Mouse (Mus musculus): Measurements from ENCODE around the gene Rdh16. TPM values are rescaled to one million over a fixed set of nuclear protein-coding genes. Genes with fewer than 3 reads are reported as not detected.
"Not testable (repeated sequence)": the region's sequence is repeated elsewhere in the genome, so short reads cannot be mapped to it uniquely, and the experiment has no call there.

Rdh16 gene
- polyA plus RNA-seq (2011; ENCODE audit: insufficient read length, low read depth, missing spikeins), result 0.18 TPM in 1 of 2 replicates, not detected in the other

DNA sequence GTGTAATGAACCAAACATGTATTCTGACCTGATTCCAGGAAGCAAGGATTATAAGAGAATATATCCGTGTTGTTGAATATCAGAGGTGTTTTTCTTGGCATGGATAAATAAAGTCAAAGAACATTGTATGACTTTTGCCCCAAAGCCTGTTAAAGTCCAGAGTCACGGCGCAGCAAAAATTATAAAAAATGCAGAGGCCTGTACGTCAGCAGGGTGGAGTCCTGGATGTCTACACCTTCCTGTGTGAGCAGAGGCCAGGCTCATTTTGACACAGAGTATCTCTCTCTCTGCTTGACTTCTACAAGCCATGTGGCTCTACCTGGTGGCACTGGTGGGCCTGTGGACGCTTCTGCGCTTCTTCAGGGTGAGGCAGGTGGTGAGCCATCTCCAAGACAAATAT, at the start of gene Rdh16:
Gene Rdh16, plus strand, starts transcription at position 262 of the 400 bp plus-strand sequence.
- H3K27ac ChIP-seq (ENCODE audit: insufficient read depth, low read length), result no peak within 1 kb of the TSS
- H3K4me1 ChIP-seq (ENCODE audit: control insufficient read depth, insufficient read depth, low read length), result no peaks in the 10 kb centered on the region
- TF ChIP-seq POLR2A (IDR thresholded peaks at IDR 0.05; ENCODE audit: low read depth, low read length) (no peak), CTCF (IDR thresholded peaks at IDR 0.05; ENCODE audit: borderline replicate concordance, insufficient read depth, low read length) (no peak)
- H3K4me3 ChIP-seq (ENCODE audit: insufficient read depth, low read length), result no peak within 1 kb of the TSS

DNA sequence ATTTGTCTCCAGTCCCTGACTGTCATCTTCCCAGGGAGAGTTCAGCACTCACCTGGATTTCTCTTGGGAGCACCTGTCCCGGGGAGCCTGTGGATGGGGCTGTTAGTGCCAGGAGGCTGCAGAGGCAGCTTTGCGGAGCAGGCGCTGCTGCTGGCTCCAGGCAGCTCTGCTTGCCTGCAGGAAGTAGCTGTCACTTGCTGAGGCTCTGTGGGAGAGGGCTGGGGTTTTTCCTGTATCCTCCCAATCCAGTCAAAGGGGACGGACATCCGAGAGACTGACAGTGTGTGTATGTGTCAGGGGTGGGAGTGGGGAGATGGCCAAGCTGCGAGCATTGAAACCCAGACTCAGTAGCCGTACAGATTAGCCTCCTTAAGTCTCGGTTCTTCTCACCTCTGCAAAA, 49.4 kb upstream of the Rdh16 start, which contains the start of gene Gpr182:
Gene Gpr182, minus strand, starts transcription at position 185 of the 400 bp plus-strand sequence.
- Histone ChIP-seq H3K27ac (ENCODE audit: insufficient read depth, low read length) (no peak within 1 kb of the TSS), H3K4me3 (ENCODE audit: insufficient read depth, low read length) (no peak within 1 kb of the TSS), H3K4me1 (ENCODE audit: control insufficient read depth, insufficient read depth, low read length) (no peaks in the 10 kb centered on the region)
- no peak for TF ChIP-seq POLR2A (IDR thresholded peaks at IDR 0.05; ENCODE audit: low read depth, low read length)
- TF ChIP-seq CTCF (IDR thresholded peaks at IDR 0.05; ENCODE audit: borderline replicate concordance, insufficient read depth, low read length), result no peak

DNA sequence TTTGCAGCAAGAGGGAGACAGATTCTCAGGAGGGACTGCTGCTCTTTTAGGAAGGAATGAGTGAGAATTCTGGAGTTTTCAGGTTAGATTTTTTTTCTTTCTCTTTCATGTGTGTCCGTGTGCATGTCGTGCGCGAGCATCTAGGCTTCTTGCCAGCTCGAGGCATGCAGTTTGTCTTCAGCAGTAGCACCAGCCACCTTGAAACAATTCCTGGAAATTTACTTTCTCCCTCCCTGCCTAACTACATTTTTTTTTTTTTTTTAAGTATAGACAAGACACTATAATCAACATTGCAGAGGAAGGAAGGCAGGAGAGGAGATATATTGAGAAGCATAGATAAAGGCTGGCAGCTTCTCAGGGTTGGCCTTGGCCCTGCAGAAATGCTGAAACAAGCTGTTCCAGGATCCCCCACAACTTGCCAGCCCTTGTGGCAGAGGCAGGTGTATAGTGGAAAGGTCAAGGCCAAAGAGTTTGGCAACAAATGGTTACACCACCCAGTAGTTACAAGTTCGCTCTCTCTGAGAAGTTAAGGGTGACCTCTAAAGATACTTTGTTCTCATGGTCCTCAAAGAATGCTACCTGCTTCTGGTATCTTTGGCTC, 46.3 kb upstream of the Rdh16 start:
- TF ChIP-seq CTCF (IDR thresholded peaks at IDR 0.05; ENCODE audit: borderline replicate concordance, insufficient read depth, low read length) (no peak), POLR2A (IDR thresholded peaks at IDR 0.05; ENCODE audit: low read depth, low read length) (no peak)

GRCm38 (mm10) chr10:127755246-127755645, 45.7 kb upstream of the Rdh16 start:
- TF ChIP-seq POLR2A (IDR thresholded peaks at IDR 0.05; ENCODE audit: low read depth, low read length) (no peak), CTCF (IDR thresholded peaks at IDR 0.05; ENCODE audit: borderline replicate concordance, insufficient read depth, low read length) (no peak)
- H3K4me1 ChIP-seq (ENCODE audit: control insufficient read depth, insufficient read depth, low read length), result no peaks in the 10 kb centered on the region
- H3K4me3 ChIP-seq (ENCODE audit: insufficient read depth, low read length), result no peak overlapping the region
- H3K27ac ChIP-seq (ENCODE audit: insufficient read depth, low read length), result no peak overlapping the region

More for the DNA sequence above, 46.3 kb upstream of the Rdh16 start:
- Histone ChIP-seq H3K4me1 (ENCODE audit: control insufficient read depth, insufficient read depth, low read length) (no peaks in the 10 kb centered on the region), H3K27ac (ENCODE audit: insufficient read depth, low read length) (no peak overlapping the region), H3K4me3 (ENCODE audit: insufficient read depth, low read length) (no peak overlapping the region)

DNA sequence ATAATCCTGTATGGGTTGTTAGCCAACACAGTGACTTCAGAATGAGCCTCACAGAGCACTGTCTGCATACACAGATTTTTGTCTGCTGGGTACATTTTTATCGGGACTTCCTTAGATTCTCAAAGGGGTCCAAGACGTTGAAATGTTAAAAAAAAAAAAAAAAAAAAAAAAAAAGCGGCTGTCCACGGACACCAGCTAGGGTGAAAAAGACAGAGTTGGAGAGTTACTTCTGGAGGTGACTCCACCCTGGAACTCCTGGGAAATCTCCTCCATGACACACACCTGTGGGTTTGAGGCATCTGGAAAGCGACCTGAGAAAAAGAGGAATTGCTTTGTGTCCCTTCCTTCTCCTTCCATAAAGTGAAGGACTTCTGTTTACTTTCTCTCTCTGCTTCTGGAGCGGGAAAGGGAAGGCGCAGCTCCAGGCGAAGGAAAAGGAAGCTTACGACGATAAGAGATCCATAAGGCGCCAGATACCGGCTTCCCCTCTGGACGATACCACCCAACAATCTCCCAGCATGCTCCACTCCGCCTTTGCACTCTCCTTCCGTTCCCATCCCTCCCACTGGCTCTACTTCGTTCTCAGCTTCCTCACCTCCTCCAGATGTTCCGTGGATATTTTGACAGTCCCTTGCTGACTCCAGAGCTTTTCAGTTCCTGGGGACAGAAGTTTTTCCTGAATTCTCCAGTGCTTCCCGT, 45.0 kb upstream of the Rdh16 start:
- H3K4me3 ChIP-seq (ENCODE audit: insufficient read depth, low read length), result no peak overlapping the region
- TF ChIP-seq POLR2A (IDR thresholded peaks at IDR 0.05; ENCODE audit: low read depth, low read length) (no peak), CTCF (IDR thresholded peaks at IDR 0.05; ENCODE audit: borderline replicate concordance, insufficient read depth, low read length) (no peak)
- H3K4me1 ChIP-seq (ENCODE audit: control insufficient read depth, insufficient read depth, low read length), result no peaks in the 10 kb centered on the region
- no peak overlapping the region for H3K27ac ChIP-seq (ENCODE audit: insufficient read depth, low read length)

DNA sequence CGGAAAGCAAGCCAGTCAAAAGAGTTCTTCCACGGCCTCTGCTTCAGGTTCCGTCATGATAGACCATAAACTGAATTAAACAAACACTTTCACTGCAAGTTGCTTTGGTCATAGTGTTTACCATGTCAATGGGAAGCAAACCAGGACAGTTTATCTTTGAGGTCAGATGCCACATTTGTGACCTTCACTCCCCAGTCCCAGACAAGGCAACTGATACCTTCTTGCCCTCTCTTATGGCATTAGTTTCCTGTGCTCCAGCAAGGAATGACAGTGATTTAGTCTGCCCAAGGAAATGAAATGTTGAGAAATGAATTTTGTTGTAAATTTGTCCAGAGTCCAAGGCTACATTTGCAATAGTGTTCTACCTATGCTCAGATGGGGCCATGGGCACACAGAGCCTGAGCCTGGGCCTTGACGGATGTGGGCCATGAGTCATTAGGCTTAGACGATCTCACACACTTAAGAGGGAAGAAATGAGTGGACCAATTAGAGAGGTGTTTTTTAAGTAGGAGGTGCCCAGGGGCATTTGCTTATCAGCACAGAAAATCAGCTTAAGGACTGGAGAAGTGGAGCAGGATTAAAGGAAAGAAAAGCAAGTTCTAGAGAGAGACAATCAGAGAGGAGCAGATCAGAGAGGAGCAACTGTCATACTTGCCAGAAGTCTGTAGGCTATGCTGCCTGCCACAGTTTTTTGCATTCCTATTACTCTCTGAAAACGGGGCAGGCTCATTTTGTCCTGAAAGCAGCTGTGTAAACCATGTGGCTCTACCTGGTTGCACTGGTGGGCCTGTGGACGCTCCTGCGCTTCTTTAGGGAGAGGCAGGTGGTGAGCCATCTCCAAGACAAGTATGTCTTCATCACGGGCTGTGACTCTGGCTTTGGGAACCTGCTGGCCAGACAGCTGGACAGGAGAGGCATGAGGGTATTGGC, 41.5 kb upstream of the Rdh16 start, which contains the start of the genes Rdh1 and Rdh16f1:
Gene Rdh1, plus strand, starts transcription at position 541 of the 930 bp plus-strand sequence.
Gene Rdh16f1, plus strand, starts transcription at position 607 of the 930 bp plus-strand sequence.
- Histone ChIP-seq H3K27ac (ENCODE audit: insufficient read depth, low read length) (no peak within 1 kb of the TSS), H3K4me3 (ENCODE audit: insufficient read depth, low read length) (no peak within 1 kb of the TSS), H3K4me1 (ENCODE audit: control insufficient read depth, insufficient read depth, low read length) (no peaks in the 10 kb centered on the region)
- TF ChIP-seq CTCF (IDR thresholded peaks at IDR 0.05; ENCODE audit: borderline replicate concordance, insufficient read depth, low read length) (no peak), POLR2A (IDR thresholded peaks at IDR 0.05; ENCODE audit: low read depth, low read length) (no peak)

GRCm38 (mm10) chr10:127762926-127763325, 38.0 kb upstream of the Rdh16 start:
- not testable (repeated sequence) for H3K4me3 ChIP-seq (ENCODE audit: insufficient read depth, low read length); H3K27ac ChIP-seq (ENCODE audit: insufficient read depth, low read length); H3K4me1 ChIP-seq (ENCODE audit: control insufficient read depth, insufficient read depth, low read length)

DNA sequence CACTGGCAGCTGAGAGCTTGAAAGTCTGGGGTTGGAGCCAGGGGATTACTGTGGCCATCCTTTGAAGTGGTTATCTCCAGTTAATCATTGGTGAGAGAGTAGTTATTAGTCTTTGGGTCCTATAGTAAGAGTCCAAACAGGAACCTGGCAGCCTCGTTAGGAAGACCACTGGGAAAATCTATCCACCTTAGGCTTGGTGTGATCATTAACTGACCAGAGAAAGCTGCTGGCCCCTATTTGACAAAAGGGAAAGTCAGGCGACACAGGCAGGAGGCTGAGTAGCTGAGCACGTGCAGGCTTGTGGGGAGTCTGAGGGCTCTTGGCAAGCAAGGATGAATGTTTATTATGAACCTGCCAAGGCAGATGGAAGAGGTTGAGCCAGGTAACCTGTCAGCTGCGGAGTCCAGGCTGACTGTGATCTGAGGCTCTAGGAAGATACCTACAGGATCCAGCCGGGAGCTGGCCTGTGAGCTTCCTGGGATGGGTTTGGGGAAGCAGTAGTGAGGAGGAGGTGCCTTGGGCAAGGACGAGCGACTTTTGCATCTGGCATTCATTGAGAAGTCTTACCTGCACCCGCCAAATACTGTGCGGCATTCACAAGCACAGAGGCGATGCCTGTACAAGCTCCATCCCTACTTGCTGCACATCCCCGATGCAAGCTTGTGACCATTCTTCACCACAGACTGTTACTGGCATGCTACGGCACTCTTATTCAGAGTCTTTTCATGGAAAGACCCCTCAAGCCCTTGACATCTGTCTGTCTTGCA, 36.9 kb upstream of the Rdh16 start:
- Histone ChIP-seq H3K4me3 (ENCODE audit: insufficient read depth, low read length) (no peak overlapping the region), H3K27ac (ENCODE audit: insufficient read depth, low read length) (no peak overlapping the region), H3K4me1 (ENCODE audit: control insufficient read depth, insufficient read depth, low read length) (no peaks in the 10 kb centered on the region)
- no peak for TF ChIP-seq CTCF (IDR thresholded peaks at IDR 0.05; ENCODE audit: borderline replicate concordance, insufficient read depth, low read length)
- TF ChIP-seq POLR2A (IDR thresholded peaks at IDR 0.05; ENCODE audit: low read depth, low read length), result no peak

DNA sequence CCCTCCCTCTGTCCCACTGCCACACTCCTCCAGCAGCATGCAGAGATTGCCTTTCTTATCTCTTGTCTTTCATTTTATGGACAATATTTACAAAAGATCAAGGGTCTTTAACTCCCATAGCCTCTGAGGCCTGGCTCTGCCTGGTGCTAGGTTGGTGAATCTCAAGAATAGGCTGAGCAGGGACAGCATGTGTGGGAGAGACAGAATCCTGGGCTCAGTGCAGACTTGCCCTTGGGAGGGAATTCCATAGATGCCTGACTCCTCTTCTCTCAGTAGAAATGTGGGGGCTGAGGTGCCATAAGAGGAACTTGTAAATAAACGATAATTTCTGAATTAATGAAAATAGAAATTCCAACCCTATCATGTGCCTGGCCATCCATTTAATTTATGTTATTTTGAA, 34.4 kb upstream of the Rdh16 start:
- Histone ChIP-seq H3K4me3 (ENCODE audit: insufficient read depth, low read length) (no peak overlapping the region), H3K4me1 (ENCODE audit: control insufficient read depth, insufficient read depth, low read length) (no peaks in the 10 kb centered on the region), H3K27ac (ENCODE audit: insufficient read depth, low read length) (no peak overlapping the region)
- TF ChIP-seq CTCF (IDR thresholded peaks at IDR 0.05; ENCODE audit: borderline replicate concordance, insufficient read depth, low read length) (no peak), POLR2A (IDR thresholded peaks at IDR 0.05; ENCODE audit: low read depth, low read length) (no peak)
